Mouse (Mus musculus) limb, embryonic 14.5 days (tissue): ENCODE results near the gene Keap1. TPM values are rescaled to one million over a fixed set of nuclear protein-coding genes. Genes with fewer than 3 reads are reported as not detected.
A peak's percentile ranks its signal among the peaks of the same experiment; 100 is the strongest.

ENCODE experiments used
- ATAC-seq: fragments of 200-750 bp; cut with Nextera tagmentation; 2 replicates; pipeline ENCODE4 v1.8.0; 2017; ENCODE audit warnings: low read depth, moderate number of reproducible peaks, moderate TSS enrichment; ENCODE audit not compliant: low FRiP score
- DNase-seq: peaks from one replicate; pipeline ENCODE4 v3.0.0-alpha.2; 2015; ENCODE audit warnings: low spot score
- H3K27ac ChIP-seq: fragments of 300-500 bp; sonication (generic); replicated peaks from 2 replicates; pipeline ENCODE4 v1.5.1; 2014; ENCODE audit warnings: low read depth, mild to moderate bottlenecking, low read length, moderate library complexity, mixed read lengths
- H3K27me3 ChIP-seq: fragments of 300-500 bp; sonication (generic); 2 replicates; pipeline ENCODE4 v1.6.1; 2014; ENCODE audit warnings: low read length, mixed read lengths; ENCODE audit not compliant: control insufficient read depth, insufficient read depth
- H3K36me3 ChIP-seq: fragments of 300-500 bp; sonication (generic); 2 replicates; pipeline ENCODE4 v1.6.1; 2014; ENCODE audit warnings: mild to moderate bottlenecking, low read length, moderate library complexity, mixed read lengths; ENCODE audit not compliant: control insufficient read depth, insufficient read depth
- H3K4me1 ChIP-seq: fragments of 300-500 bp; sonication (generic); 2 replicates; pipeline ENCODE4 v1.6.1; 2014; ENCODE audit warnings: antibody characterized with exemption, low read length, mixed read lengths; ENCODE audit not compliant: control insufficient read depth, insufficient read depth
- H3K4me2 ChIP-seq: fragments of 300-500 bp; sonication (generic); replicated peaks from 2 replicates; pipeline ENCODE4 v1.6.1; 2014; ENCODE audit warnings: low read depth, mild to moderate bottlenecking, low read length, moderate library complexity; ENCODE audit not compliant: severe bottlenecking
- H3K4me3 ChIP-seq: fragments of 300-500 bp; sonication (generic); replicated peaks from 2 replicates; pipeline ENCODE4 v1.5.1; 2014; ENCODE audit warnings: low read length
- H3K9ac ChIP-seq: fragments of 300-500 bp; sonication (generic); 2 replicates; pipeline ENCODE4 v1.6.1; 2014; ENCODE audit warnings: mild to moderate bottlenecking, low read depth, low read length, moderate library complexity; ENCODE audit not compliant: severe bottlenecking
- H3K9me3 ChIP-seq: fragments of 300-500 bp; sonication (generic); 2 replicates; pipeline ENCODE4 v1.6.1; 2016; ENCODE audit warnings: low read length; ENCODE audit not compliant: control insufficient read depth
- POLR2A ChIP-seq: fragments of 200-500 bp; IDR thresholded peaks from 2 replicates; pipeline ENCODE4 v1.8.0; 2012; ENCODE audit warnings: inconsistent platforms, mild to moderate bottlenecking, moderate library complexity, borderline replicate concordance; ENCODE audit not compliant: insufficient read depth, insufficient read length; ENCODE audit errors: extremely low read depth
- WGBS: fragments of 180-500 bp; shearing (Covaris S2); extraction: QIAGEN DNeasy Blood & Tissue Kit; methylation state at CpG from one replicate; pipeline ENCODE4 v1.1.7; 2014; 5-methylcytosine and 5-hydroxymethylcytosine counted together
- polyA plus RNA-seq, 2 experiments: library from polyadenylated mRNA; depleted of rRNA in 1 of 2; stranded (reverse) in 1 of 2; unstranded in 1 of 2; fragments of >200 nt; fragmentation: Nextera tagmentation in 1 of 2; extraction: Ambion mirVana in 1 of 2; gene quantifications; 2 replicates each; pipeline versions ENCODE4 v1.2.1 to v1.2.3; 2012 to 2014

Keap1 gene
- polyA plus RNA-seq, 2 experiments = 50.4 to 52.8 TPM

- WGBS = 81% methylated on average over 7 of the region's 7 CpGs
- Histone ChIP-seq H3K4me1 (no peaks in the 10 kb centered on the region), H3K9ac (no peak overlapping the region), H3K27me3 (no peaks in the 10 kb centered on the region), H3K27ac (no peak overlapping the region), H3K36me3 (no peaks in the 10 kb centered on the region), H3K4me2 (no peak overlapping the region), H3K4me3 (no peak overlapping the region), H3K9me3 (no peaks in the 10 kb centered on the region)
- no peak for TF ChIP-seq POLR2A
- ATAC-seq (no peak), DNase-seq (no peak)
Observed at GRCm38 (mm10) chr9:21211624-21212023, 27.5 kb downstream of the Keap1 start.

- H3K4me2 ChIP-seq = no peak overlapping the region
- DNase-seq = no peak
- no peaks in the 10 kb centered on the region for H3K9me3 ChIP-seq
- H3K27ac ChIP-seq = no peak overlapping the region
- H3K9ac ChIP-seq = no peak overlapping the region
- no peaks in the 10 kb centered on the region for H3K27me3 ChIP-seq
- no peak for ATAC-seq
- no peaks in the 10 kb centered on the region for H3K36me3 ChIP-seq
- no peaks in the 10 kb centered on the region for H3K4me1 ChIP-seq
- H3K4me3 ChIP-seq = no peak overlapping the region
- WGBS = 67% methylated on average over 6 of the region's 6 CpGs
- no peak for TF ChIP-seq POLR2A
Observed at GRCm38 (mm10) chr9:21210821-21211220, 28.3 kb downstream of the Keap1 start.

GRCm38 (mm10) chr9:21208626-21209025 is 30.5 kb downstream of the Keap1 start:
- TF ChIP-seq POLR2A = no peak
- Histone ChIP-seq H3K27me3 (no peaks in the 10 kb centered on the region), H3K27ac (no peak overlapping the region), H3K4me3 (no peak overlapping the region), H3K4me1 (0 out of 2 replicates have a peak, but pooled peaks cover 6% of the 10 kb centered on the region), H3K9me3 (no peaks in the 10 kb centered on the region), H3K4me2 (no peak overlapping the region), H3K9ac (no peak overlapping the region), H3K36me3 (no peaks in the 10 kb centered on the region)
- DNase-seq (no peak), ATAC-seq (no peak)
- WGBS = 81% methylated on average over 2 of the region's 2 CpGs

GRCm38 (mm10) chr9:21206848-21207247 is 32.3 kb downstream of the Keap1 start:
- H3K9ac ChIP-seq = no peak overlapping the region
- 83% methylated on average over 6 of the region's 6 CpGs for WGBS
- H3K9me3 ChIP-seq = no peaks in the 10 kb centered on the region
- H3K27ac ChIP-seq = no peak overlapping the region
- H3K27me3 ChIP-seq = no peaks in the 10 kb centered on the region
- no peak overlapping the region for H3K4me3 ChIP-seq
- ATAC-seq (no peak), DNase-seq (no peak)
- no peak for TF ChIP-seq POLR2A
- 0 out of 2 replicates have a peak, but pooled peaks cover 6% of the 10 kb centered on the region for H3K4me1 ChIP-seq
- H3K4me2 ChIP-seq = no peak overlapping the region
- H3K36me3 ChIP-seq = no peaks in the 10 kb centered on the region

GRCm38 (mm10) chr9:21204528-21205272 is 34.5 kb downstream of the Keap1 start:
- Histone ChIP-seq H3K9me3 (no peaks in the 10 kb centered on the region), H3K4me2 (peak overlapping the region; percentile 56), H3K4me3 (peak overlapping the region; percentile 40), H3K27ac (no peak overlapping the region), H3K4me1 (0 out of 2 replicates have a peak, but pooled peaks cover 6% of the 10 kb centered on the region), H3K27me3 (no peaks in the 10 kb centered on the region), H3K36me3 (no peaks in the 10 kb centered on the region), H3K9ac (peak overlapping the region; percentile 17; the same call in 1 of the 2 replicates)
- DNase-seq (no peak), ATAC-seq (peak; percentile 66)
- WGBS = 3% methylated on average over 23 of the region's 23 CpGs
- no peak for TF ChIP-seq POLR2A
